Mouse (Mus musculus) C2C12 (cell line): Measurements from ENCODE around the gene Tm9sf2.

Source experiments
- CTCF ChIP-seq: IDR thresholded peaks from one replicate; pipeline ENCODE4 v1.5.1; 2011; ENCODE audit not compliant: control insufficient read depth, insufficient read depth, insufficient read length
- MAX ChIP-seq: IDR thresholded peaks from one replicate; pipeline ENCODE4 v1.6.1; 2011; ENCODE audit warnings: mild to moderate bottlenecking, control low read depth
- MYOD1 ChIP-seq: IDR thresholded peaks from one replicate; pipeline ENCODE4 v1.6.1; 2011; ENCODE audit warnings: low read depth; ENCODE audit not compliant: control insufficient read depth, insufficient read length
- MYOG ChIP-seq: IDR thresholded peaks from one replicate; pipeline ENCODE4 v1.6.1; 2011; ENCODE audit not compliant: control insufficient read depth, insufficient read length; ENCODE audit errors: extremely low read depth
- USF1 ChIP-seq: IDR thresholded peaks from one replicate; pipeline ENCODE4 v1.6.1; 2011; ENCODE audit warnings: low read depth, mild to moderate bottlenecking, control low read depth, moderate library complexity

DNA sequence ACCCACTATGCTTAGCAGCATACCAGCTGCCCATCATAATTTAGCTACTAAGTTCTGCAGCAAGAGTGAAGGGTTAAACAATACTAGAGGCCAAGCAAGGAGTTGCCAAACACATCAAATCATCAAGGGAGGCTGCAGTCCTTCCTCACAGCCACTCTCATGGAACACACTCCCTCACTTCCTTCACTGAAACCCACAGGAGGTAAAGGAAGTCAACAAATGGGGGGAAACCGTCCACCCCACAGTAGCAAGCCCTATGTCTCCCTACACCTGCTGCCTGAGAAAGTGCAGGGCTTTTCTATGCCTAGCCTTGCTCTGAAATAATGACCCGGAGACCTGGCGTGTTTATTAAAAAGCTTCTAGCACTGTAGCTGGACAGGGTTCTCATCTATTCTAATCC is 36.9 kb upstream of the Tm9sf2 start:
- TF ChIP-seq CTCF (no peak), MYOD1 (no peak), MYOG (no peak), MAX (no peak), USF1 (no peak)
